Mouse (Mus musculus) heart, embryonic 16.5 days (tissue): ENCODE results near the gene Ankfn1. TPM values are rescaled to one million over a fixed set of nuclear protein-coding genes. Genes with fewer than 3 reads are reported as not detected.

Experiments used
- ATAC-seq: fragments of 200-750 bp; cut with Nextera tagmentation; replicated peaks from 2 replicates; pipeline ENCODE4 v1.8.0; 2017; ENCODE audit warnings: moderate number of reproducible peaks; ENCODE audit not compliant: insufficient read depth, low FRiP score; ENCODE audit errors: extremely low read depth
- H3K27ac ChIP-seq: fragments of 300-500 bp; sonication (generic); 2 replicates; pipeline ENCODE4 v1.5.1; 2014; ENCODE audit warnings: mild to moderate bottlenecking, low read length, control low read depth, moderate library complexity
- H3K27me3 ChIP-seq: fragments of 300-500 bp; sonication (generic); 2 replicates; pipeline ENCODE4 v1.6.1; 2014; ENCODE audit warnings: low read length, mixed read lengths; ENCODE audit not compliant: control insufficient read depth, insufficient read depth
- H3K36me3 ChIP-seq: fragments of 300-500 bp; sonication (generic); 2 replicates; pipeline ENCODE4 v1.6.1; 2014; ENCODE audit not compliant: control insufficient read depth, insufficient read depth
- H3K4me1 ChIP-seq: fragments of 300-500 bp; sonication (generic); 2 replicates; pipeline ENCODE4 v1.6.1; 2014; ENCODE audit warnings: low read length, mixed read lengths; ENCODE audit not compliant: control insufficient read depth, insufficient read depth
- H3K4me2 ChIP-seq: fragments of 300-500 bp; sonication (generic); 2 replicates; pipeline ENCODE4 v1.6.1; 2014; ENCODE audit warnings: low read depth, mild to moderate bottlenecking, control low read depth, low read length
- H3K4me3 ChIP-seq: fragments of 300-500 bp; sonication (generic); 2 replicates; pipeline ENCODE4 v1.5.1; 2014; ENCODE audit warnings: mild to moderate bottlenecking, control low read depth, low read length
- H3K9ac ChIP-seq: fragments of 300-500 bp; sonication (generic); 2 replicates; pipeline ENCODE4 v1.6.1; 2014; ENCODE audit warnings: low read length, control low read depth
- H3K9me3 ChIP-seq: fragments of 300-500 bp; sonication (generic); replicated peaks from 2 replicates; pipeline ENCODE4 v1.6.1; 2016; ENCODE audit warnings: low read length; ENCODE audit not compliant: control insufficient read depth
- WGBS: fragments of 180-500 bp; shearing (Covaris S2); extraction: QIAGEN DNeasy Blood & Tissue Kit; methylation state at CpG from one replicate; pipeline ENCODE4 v1.1.7; 2014; 5-methylcytosine and 5-hydroxymethylcytosine counted together
- polyA plus RNA-seq: library from polyadenylated mRNA; unstranded; fragments of >200 nt; fragmentation: Nextera tagmentation; extraction: Ambion mirVana; gene quantifications from 2 replicates; pipeline ENCODE4 v1.2.1, GENCODE M21; 2015

Gene Ankfn1
- polyA plus RNA-seq, 1 experiment from 2014 or later: 0.11 TPM

DNA sequence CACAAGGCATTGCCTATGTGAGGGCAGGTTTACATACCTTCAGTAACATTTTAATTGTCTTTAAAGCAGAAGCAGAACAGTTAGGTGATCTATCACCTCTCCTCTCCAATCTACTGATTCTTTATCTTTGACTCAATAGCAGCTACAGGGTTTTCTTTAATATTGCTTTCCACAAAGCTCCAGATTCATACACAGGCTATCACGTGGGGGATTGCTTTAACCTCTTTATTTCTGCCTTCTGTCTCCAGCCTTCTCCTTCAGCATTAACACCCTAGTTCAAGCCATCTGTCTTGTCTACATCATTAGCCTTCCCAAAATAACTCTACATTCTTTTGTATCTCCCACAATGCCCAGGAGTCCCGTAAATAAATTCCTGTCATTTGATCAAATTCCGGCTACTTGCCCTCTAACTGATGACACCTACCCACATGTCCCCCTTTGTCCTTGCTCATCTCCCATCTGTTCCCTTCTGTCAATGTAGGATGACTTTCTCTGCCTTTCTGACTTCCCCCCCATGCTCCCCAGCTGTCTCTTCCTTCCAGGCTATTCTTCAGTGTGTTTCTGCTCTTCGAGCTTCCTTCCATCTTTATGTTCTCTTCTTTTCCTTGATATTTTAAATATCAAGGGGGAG, 249.5 kb downstream of the Ankfn1 start:
- Histone ChIP-seq H3K27ac (no peak overlapping the region), H3K9ac (no peak overlapping the region), H3K27me3 (no peaks in the 10 kb centered on the region), H3K4me1 (no peaks in the 10 kb centered on the region), H3K4me2 (no peak overlapping the region), H3K9me3 (no peaks in the 10 kb centered on the region), H3K36me3 (no peaks in the 10 kb centered on the region), H3K4me3 (no peak overlapping the region)
- no peak for ATAC-seq
- WGBS: 59% methylated on average over 4 of the region's 4 CpGs

DNA sequence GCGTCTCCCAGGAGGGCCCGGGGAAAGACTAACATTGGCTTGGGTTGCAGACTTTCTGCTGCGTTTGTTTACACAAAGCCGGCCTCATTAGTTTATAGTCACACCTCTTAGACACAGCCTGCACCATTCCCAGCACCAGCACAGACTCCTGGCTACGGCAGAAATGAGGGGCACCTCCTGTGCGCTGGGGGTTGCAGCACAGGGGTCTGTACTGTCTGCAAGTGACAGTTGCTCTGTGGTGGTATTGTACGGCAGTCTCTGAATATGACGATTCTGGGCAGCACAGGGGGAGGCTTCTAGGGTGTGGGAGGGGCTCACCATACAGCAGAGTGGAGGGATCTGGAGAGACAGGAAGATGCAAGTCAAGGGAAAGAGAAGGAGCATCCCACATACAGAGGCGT, 262.0 kb downstream of the Ankfn1 start:
- no peaks in the 10 kb centered on the region for H3K4me1 ChIP-seq
- H3K9me3 ChIP-seq: no peaks in the 10 kb centered on the region
- ATAC-seq: no peak
- peaks cover 2% of the 10 kb centered on the region; the same call in 1 of the 2 replicates for H3K27me3 ChIP-seq
- H3K9ac ChIP-seq: no peak overlapping the region
- H3K27ac ChIP-seq: no peak overlapping the region
- no peak overlapping the region for H3K4me3 ChIP-seq
- 21% methylated on average over 9 of the region's 9 CpGs for WGBS
- H3K4me2 ChIP-seq: no peak overlapping the region
- H3K36me3 ChIP-seq: no peaks in the 10 kb centered on the region

DNA sequence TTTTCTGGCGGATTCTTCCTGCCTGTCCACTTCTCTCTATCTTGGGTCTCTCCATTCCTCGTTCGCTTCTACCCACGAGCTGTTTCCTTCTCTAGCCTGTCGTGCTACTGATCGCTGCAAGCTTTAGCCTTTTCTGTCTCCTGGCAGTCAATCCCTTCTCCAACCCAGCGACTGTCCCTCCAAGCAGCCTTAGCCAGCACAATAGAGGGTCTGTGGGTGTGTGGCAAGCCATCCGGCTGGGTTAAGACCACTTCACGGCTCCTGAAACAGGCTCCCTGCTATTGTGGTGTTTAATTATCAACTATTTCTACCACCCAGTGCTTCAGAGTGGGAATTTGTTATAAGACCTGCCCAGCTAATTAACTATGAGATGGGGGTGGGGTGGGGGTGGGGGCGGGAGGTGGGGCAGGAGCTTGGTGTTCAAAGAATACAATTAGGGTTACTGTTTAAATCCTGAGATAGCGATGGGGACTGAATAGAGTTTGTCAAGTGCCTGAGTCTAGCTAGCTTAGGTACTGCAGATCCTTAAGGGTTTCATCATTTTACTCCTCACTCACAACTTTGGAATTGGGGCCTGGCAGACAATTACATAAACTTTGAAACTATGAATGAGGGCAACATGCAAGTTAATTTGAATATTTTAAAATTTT, 268.7 kb downstream of the Ankfn1 start:
- no peak overlapping the region for H3K27ac ChIP-seq
- H3K4me2 ChIP-seq: no peak overlapping the region
- no peaks in the 10 kb centered on the region for H3K27me3 ChIP-seq
- WGBS: 26% methylated on average over 11 of the region's 11 CpGs
- no peak overlapping the region for H3K4me3 ChIP-seq
- no peaks in the 10 kb centered on the region for H3K36me3 ChIP-seq
- H3K9me3 ChIP-seq: no peaks in the 10 kb centered on the region
- ATAC-seq: no peak
- H3K9ac ChIP-seq: no peak overlapping the region
- H3K4me1 ChIP-seq: no peaks in the 10 kb centered on the region

DNA sequence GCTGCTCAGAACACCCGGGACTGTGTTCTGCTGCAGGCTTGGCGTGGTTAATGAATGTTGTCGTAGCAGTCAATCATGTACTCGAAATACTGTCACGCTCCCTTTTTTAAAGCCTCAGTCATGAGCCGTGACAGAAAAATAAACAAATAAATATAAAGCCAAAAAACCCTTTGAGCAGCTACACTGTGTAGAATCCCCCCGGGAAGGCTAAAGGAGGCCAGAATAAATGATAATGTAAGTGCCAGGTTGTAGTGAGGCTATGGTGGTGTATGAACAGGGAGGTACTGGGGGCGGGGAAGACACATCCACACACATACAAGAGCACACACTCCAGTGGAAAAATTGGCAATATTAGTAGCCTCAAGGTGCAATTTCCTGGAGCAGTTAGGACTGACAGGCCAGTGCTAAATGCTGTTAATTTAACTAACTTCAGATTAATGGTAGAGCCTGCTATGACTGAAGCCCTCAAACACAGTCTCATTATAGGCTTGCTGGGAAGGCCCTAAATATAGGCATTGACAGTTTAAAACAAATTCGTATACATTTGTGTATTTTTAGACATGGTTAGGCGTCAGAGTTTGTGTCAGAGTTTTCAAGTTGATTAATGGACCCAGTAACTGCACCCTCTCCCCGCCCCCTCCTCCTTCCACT, 270.7 kb downstream of the Ankfn1 start:
- H3K4me1 ChIP-seq: no peaks in the 10 kb centered on the region
- H3K27ac ChIP-seq: no peak overlapping the region
- no peak overlapping the region for H3K9ac ChIP-seq
- no peak overlapping the region for H3K4me2 ChIP-seq
- WGBS: 70% methylated on average over 11 of the region's 11 CpGs
- H3K27me3 ChIP-seq: no peaks in the 10 kb centered on the region
- no peaks in the 10 kb centered on the region for H3K36me3 ChIP-seq
- ATAC-seq: no peak
- no peak overlapping the region for H3K4me3 ChIP-seq
- no peaks in the 10 kb centered on the region for H3K9me3 ChIP-seq

DNA sequence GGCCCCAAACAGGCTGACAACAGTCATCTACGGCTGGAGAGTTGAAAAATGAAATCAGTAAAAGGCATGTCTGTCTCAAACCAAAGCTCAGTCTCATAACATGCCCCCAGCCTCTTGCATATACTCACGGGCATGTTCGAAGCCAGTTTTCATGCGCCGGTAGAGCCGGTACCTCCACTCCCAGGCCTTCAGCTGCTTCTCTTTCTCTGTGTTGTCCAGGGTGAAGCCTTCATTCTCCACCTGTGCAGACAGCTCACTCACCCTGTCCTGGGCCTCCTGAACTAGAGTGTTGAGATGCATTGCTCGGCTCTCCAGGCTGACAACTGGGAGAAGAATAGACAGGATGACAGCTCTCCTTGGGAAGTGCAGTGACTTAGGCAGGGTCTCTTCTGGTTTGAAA, 272.4 kb downstream of the Ankfn1 start:
- H3K4me3 ChIP-seq: no peak overlapping the region
- no peak overlapping the region for H3K4me2 ChIP-seq
- no peaks in the 10 kb centered on the region for H3K27me3 ChIP-seq
- no peaks in the 10 kb centered on the region for H3K36me3 ChIP-seq
- H3K4me1 ChIP-seq: no peaks in the 10 kb centered on the region
- no peaks in the 10 kb centered on the region for H3K9me3 ChIP-seq
- 75% methylated on average over 7 of the region's 7 CpGs for WGBS
- H3K9ac ChIP-seq: no peak overlapping the region
- H3K27ac ChIP-seq: no peak overlapping the region
- no peak for ATAC-seq

DNA sequence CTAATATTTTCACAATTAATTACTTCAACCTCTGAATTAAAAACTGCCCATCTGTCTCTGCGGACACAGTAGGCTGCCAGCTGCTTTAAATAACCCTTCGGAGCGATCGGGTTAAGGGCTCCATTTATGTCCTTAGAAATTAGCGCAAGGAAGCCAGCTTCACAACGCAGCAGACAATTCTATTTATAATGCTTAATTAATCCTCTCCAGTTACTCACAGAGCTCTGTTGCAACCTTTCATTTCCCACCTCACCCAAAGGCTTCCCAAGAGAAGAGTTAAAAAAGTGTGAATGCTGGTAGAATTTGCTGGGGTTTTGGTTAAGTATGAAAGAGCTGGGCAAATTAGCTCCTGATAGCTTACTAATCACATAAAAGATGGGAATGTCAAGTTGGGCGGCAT, 275.7 kb downstream of the Ankfn1 start:
- Histone ChIP-seq H3K36me3 (no peaks in the 10 kb centered on the region), H3K27ac (no peak overlapping the region), H3K9me3 (no peaks in the 10 kb centered on the region), H3K4me1 (no peaks in the 10 kb centered on the region), H3K9ac (no peak overlapping the region), H3K27me3 (no peaks in the 10 kb centered on the region), H3K4me2 (no peak overlapping the region), H3K4me3 (no peak overlapping the region)
- WGBS: 68% methylated on average over 7 of the region's 7 CpGs
- no peak for ATAC-seq

DNA sequence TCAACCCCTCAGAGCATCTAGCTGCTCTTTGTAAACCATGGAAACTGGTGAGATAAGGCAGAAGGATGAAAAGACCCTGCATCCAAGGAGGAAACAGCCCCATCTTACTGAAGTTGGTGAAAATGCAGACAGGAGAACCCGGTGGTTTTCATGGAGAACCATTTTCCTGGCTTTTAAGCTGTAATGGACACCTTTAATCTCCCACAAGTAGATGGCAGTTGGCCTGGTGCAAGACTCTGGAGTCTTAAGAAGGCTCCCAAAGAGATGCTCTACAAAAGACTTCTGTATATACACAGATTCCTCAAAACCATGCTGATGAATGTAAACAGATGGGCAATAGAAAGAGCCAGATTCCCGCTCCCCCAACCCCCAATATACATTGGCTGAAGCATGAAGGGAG, 276.5 kb downstream of the Ankfn1 start:
- Histone ChIP-seq H3K27me3 (no peaks in the 10 kb centered on the region), H3K4me2 (no peak overlapping the region), H3K9me3 (no peaks in the 10 kb centered on the region), H3K36me3 (no peaks in the 10 kb centered on the region), H3K27ac (no peak overlapping the region), H3K4me1 (no peaks in the 10 kb centered on the region), H3K9ac (no peak overlapping the region), H3K4me3 (no peak overlapping the region)
- ATAC-seq: no peak
- 76% methylated on average over 2 of the region's 2 CpGs for WGBS

DNA sequence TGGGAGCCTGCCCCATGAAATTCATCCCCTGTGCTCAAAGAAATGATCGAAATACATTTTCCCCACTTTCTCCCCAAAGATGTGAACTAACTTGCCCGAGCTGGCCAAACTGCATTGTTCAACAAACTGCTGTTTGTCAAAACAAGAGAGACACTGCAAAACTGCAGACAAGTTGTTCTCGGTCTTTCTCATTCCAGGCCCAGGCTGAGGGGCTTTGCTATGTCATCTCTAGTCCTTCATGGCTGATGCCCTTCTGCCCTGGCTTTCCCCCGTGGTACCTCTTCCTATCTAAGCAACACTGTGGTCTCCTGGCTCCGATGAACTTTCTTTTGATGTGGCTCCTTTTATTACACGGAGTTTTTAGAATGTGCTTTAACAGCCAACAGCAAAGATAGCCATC, 296.4 kb downstream of the Ankfn1 start:
- ATAC-seq: no peak
- Histone ChIP-seq H3K4me3 (no peak overlapping the region), H3K27ac (no peak overlapping the region), H3K9ac (no peak overlapping the region), H3K36me3 (no peaks in the 10 kb centered on the region), H3K4me1 (no peaks in the 10 kb centered on the region), H3K4me2 (no peak overlapping the region), H3K9me3 (no peaks in the 10 kb centered on the region), H3K27me3 (no peaks in the 10 kb centered on the region)
- 63% methylated on average over 6 of the region's 6 CpGs for WGBS

DNA sequence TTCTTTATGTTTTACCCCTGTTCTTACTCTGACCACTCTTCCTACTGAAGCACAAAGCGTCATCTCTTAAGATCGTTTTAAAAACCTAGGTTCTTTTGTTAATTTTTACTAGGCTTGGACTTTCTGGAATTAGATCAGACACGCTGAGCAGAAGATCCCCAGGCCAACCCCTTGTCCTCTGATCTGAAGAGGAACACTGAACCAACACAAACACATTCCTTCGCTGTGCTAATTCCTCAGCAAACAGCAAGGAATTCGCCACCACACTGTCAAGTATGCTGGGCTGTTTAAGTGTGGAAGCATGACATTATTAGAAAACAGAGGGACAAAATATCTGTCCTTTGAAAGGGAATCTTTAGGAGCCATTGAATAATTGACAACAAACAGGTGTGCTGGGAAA, 300.5 kb downstream of the Ankfn1 start:
- Histone ChIP-seq H3K9ac (no peak overlapping the region), H3K36me3 (no peaks in the 10 kb centered on the region), H3K4me2 (no peak overlapping the region), H3K27ac (no peak overlapping the region), H3K4me3 (no peak overlapping the region), H3K4me1 (no peaks in the 10 kb centered on the region), H3K27me3 (no peaks in the 10 kb centered on the region), H3K9me3 (no peaks in the 10 kb centered on the region)
- 49% methylated on average over 5 of the region's 5 CpGs for WGBS
- no peak for ATAC-seq
